In genomic region chr13:60748556-60748955, GRCm38 (mm10) we compare ENCODE assay signal across 14 mouse cellular contexts. TPM values are rescaled to one million over a fixed set of nuclear protein-coding genes. Genes with fewer than 3 reads are reported as not detected.
DNase-seq lines count a peak whose midpoint lies in the region; ATAC-seq and TF ChIP-seq lines count a peak whose summit lies in the region.
"Had no signal": no experiment of that assay in that cellular context is flagged by ENCODE, and none has a peak within 500 bp of the region (broad histone marks: within the 10 kb centered on the region; RNA-seq: fewer than 3 reads in every experiment).

No protein-coding gene starts in this region.

- peak; percentile 33 for DNase-seq in forebrain, embryonic 14.5 days (ENCODE audit: low spot score)
- no peak for DNase-seq in forebrain, embryonic 10.5 days (ENCODE audit: extremely low spot score, low spot score)
- peak; percentile 20 for DNase-seq in liver, adult 2 months (ENCODE audit: extremely low read depth, low read depth, low spot score)
- no peak for DNase-seq in liver, embryonic 11.5 days (ENCODE audit: low spot score)
- DNase-seq in MEL (ENCODE audit: low read depth, low spot score), result peak; percentile 58
- DNase-seq in induced T-regulatory cell, adult 2 months (ENCODE audit: low read depth), result peak; percentile 48
- no peak for DNase-seq in ovary, adult 18-20 months (ENCODE audit: low spot score)
- DNase-seq: cerebellum, adult 9-10 months; layer of hippocampus, postnatal 36 days; lung, postnatal 14 days had no signal

- H3K9ac ChIP-seq in forebrain, embryonic 14.5 days (ENCODE audit: low read length), result no peak overlapping the region
- H3K9ac ChIP-seq in liver, adult 2 months (ENCODE audit: low read depth, low read length), result no peak overlapping the region
- no peak overlapping the region for H3K9ac ChIP-seq in liver, embryonic 11.5 days (ENCODE audit: low read depth, low read length)
- no peak overlapping the region for H3K9ac ChIP-seq in MEL (ENCODE audit: control insufficient read depth, low read depth, low read length, poor library complexity, severe bottlenecking)
- no peak overlapping the region for H3K9ac ChIP-seq in kidney, embryonic 15.5 days
- H3K9ac ChIP-seq: hindbrain, embryonic 15.5 days had no signal

- TF ChIP-seq EP300 in MEL (IDR thresholded peaks at IDR 0.05; ENCODE audit: low read depth in 1 of 2, low read length in 2 of 2), result no peak

- WGBS in forebrain, embryonic 14.5 days, result 89% methylated on average over 2 of the region's 2 CpGs
- WGBS in forebrain, embryonic 10.5 days, result 92% methylated on average over 2 of the region's 2 CpGs
- 98% methylated on average over 2 of the region's 2 CpGs for WGBS in liver, adult 2 months
- 83% methylated on average over 2 of the region's 2 CpGs for WGBS in liver, embryonic 11.5 days
- WGBS in kidney, embryonic 15.5 days, result 85% methylated on average over 2 of the region's 2 CpGs

- H3K79me2 ChIP-seq in liver, adult 2 months (ENCODE audit: control insufficient read depth, insufficient read depth, low read length), result no peaks in the 10 kb centered on the region
- H3K79me2 ChIP-seq in MEL (ENCODE audit: control insufficient read depth, insufficient read depth, low read length, poor library complexity), result no peaks in the 10 kb centered on the region

- no peak overlapping the region for H3K27ac ChIP-seq in forebrain, embryonic 14.5 days (ENCODE audit: low read depth, low read length)
- no peak overlapping the region for H3K27ac ChIP-seq in forebrain, embryonic 10.5 days
- H3K27ac ChIP-seq in liver, adult 2 months (replicated peaks; ENCODE audit: insufficient read depth, low read depth, low read length), result no peak overlapping the region
- no peak overlapping the region for H3K27ac ChIP-seq in liver, embryonic 11.5 days (ENCODE audit: low read depth, low read length)
- no peak overlapping the region for H3K27ac ChIP-seq in MEL (ENCODE audit: control insufficient read depth, low read depth, low read length)
- H3K27ac ChIP-seq in kidney, embryonic 15.5 days, result no peak overlapping the region
- H3K27ac ChIP-seq: hindbrain, embryonic 15.5 days had no signal

- peaks cover 1% of the 10 kb centered on the region for H3K4me1 ChIP-seq in forebrain, embryonic 14.5 days (ENCODE audit: control insufficient read depth, insufficient read depth, low read length)
- H3K4me1 ChIP-seq in forebrain, embryonic 10.5 days, result peaks cover 4% of the 10 kb centered on the region; the same call in 1 of the 2 replicates
- H3K4me1 ChIP-seq in liver, adult 2 months (ENCODE audit: control insufficient read depth, insufficient read depth, low read length), result no peaks in the 10 kb centered on the region
- H3K4me1 ChIP-seq in liver, embryonic 11.5 days (replicated peaks; ENCODE audit: control insufficient read depth, insufficient read depth, low read length), result peaks cover 27% of the 10 kb centered on the region
- peaks cover 6 to 20% of the 10 kb centered on the region in 2 experiments for H3K4me1 ChIP-seq in MEL (ENCODE audit: control insufficient read depth in 1 of 2, insufficient read depth in 2 of 2, low read length in 2 of 2)
- peaks cover 2% of the 10 kb centered on the region; the same call in 1 of the 2 replicates for H3K4me1 ChIP-seq in kidney, embryonic 15.5 days

- H3K4me3 ChIP-seq in forebrain, embryonic 14.5 days (ENCODE audit: low read depth, low read length), result no peak overlapping the region
- no peak overlapping the region for H3K4me3 ChIP-seq in forebrain, embryonic 10.5 days
- no peak overlapping the region for H3K4me3 ChIP-seq in liver, adult 2 months (ENCODE audit: insufficient read depth, low read depth, low read length)
- no peak overlapping the region for H3K4me3 ChIP-seq in liver, embryonic 11.5 days (ENCODE audit: low read depth, low read length)
- no peak overlapping the region for H3K4me3 ChIP-seq in MEL (ENCODE audit: control insufficient read depth in 1 of 2, insufficient read depth in 1 of 2, low read depth in 2 of 2, low read length in 2 of 2)
- H3K4me3 ChIP-seq in kidney, embryonic 15.5 days (replicated peaks), result no peak overlapping the region
- H3K4me3 ChIP-seq: hindbrain, embryonic 15.5 days had no signal

- no peaks in the 10 kb centered on the region for H3K9me3 ChIP-seq in forebrain, embryonic 14.5 days (replicated peaks; ENCODE audit: control insufficient read depth, low read length)
- H3K9me3 ChIP-seq in forebrain, embryonic 10.5 days, result peaks cover 6% of the 10 kb centered on the region; the same call in 1 of the 2 replicates
- no peaks in the 10 kb centered on the region for H3K9me3 ChIP-seq in liver, embryonic 11.5 days (ENCODE audit: control insufficient read depth, low read length)
- no peaks in the 10 kb centered on the region for H3K9me3 ChIP-seq in MEL (replicated peaks; ENCODE audit: insufficient read depth, low read length)
- H3K9me3 ChIP-seq in kidney, embryonic 15.5 days (replicated peaks), result no peaks in the 10 kb centered on the region
- H3K9me3 ChIP-seq: hindbrain, embryonic 15.5 days had no signal

- no peaks in the 10 kb centered on the region for H3K27me3 ChIP-seq in forebrain, embryonic 14.5 days (replicated peaks; ENCODE audit: control insufficient read depth, insufficient read depth, low read length)
- H3K27me3 ChIP-seq in forebrain, embryonic 10.5 days (ENCODE audit: poor library complexity, severe bottlenecking), result no peaks in the 10 kb centered on the region
- H3K27me3 ChIP-seq in liver, adult 2 months (ENCODE audit: control insufficient read depth, insufficient read depth, low read length), result no peaks in the 10 kb centered on the region
- H3K27me3 ChIP-seq in liver, embryonic 11.5 days (replicated peaks; ENCODE audit: control insufficient read depth, insufficient read depth, low read length), result no peaks in the 10 kb centered on the region
- no peaks in the 10 kb centered on the region for H3K27me3 ChIP-seq in MEL (ENCODE audit: control insufficient read depth in 1 of 2, insufficient read depth in 2 of 2, low read length in 2 of 2)
- H3K27me3 ChIP-seq in kidney, embryonic 15.5 days, result no peaks in the 10 kb centered on the region
- H3K27me3 ChIP-seq: hindbrain, embryonic 15.5 days had no signal

- peak; percentile 36; the same call in 1 of the 2 replicates for TF ChIP-seq CTCF in liver, adult 2 months (IDR thresholded peaks at IDR 0.05; ENCODE audit: low read depth, low read length)
- TF ChIP-seq CTCF in MEL (IDR thresholded peaks at IDR 0.05 in 2 of 3, conservative IDR thresholded peaks at IDR 0.05 in 1 of 3; ENCODE audit: control insufficient read depth in 1 of 3, insufficient read depth in 1 of 3, low read depth in 2 of 3, low read length in 3 of 3, poor library complexity in 1 of 3, severe bottlenecking in 1 of 3), result peak; percentile 29 to 80 (median 75); a peak in 5 of 6 replicates

- H3K36me3 ChIP-seq in forebrain, embryonic 14.5 days (ENCODE audit: control insufficient read depth, insufficient read depth, low read length), result peaks cover 72% of the 10 kb centered on the region
- peaks cover 57% of the 10 kb centered on the region for H3K36me3 ChIP-seq in forebrain, embryonic 10.5 days (replicated peaks)
- peaks cover 47% of the 10 kb centered on the region for H3K36me3 ChIP-seq in liver, adult 2 months (ENCODE audit: control insufficient read depth, insufficient read depth, low read length)
- peaks cover 12% of the 10 kb centered on the region; the same call in 1 of the 2 replicates for H3K36me3 ChIP-seq in liver, embryonic 11.5 days (ENCODE audit: control insufficient read depth, insufficient read depth, low read length)
- peaks cover 0 to 17% of the 10 kb centered on the region in 2 experiments; a peak in 2 of 4 replicates for H3K36me3 ChIP-seq in MEL (ENCODE audit: control insufficient read depth in 1 of 2, insufficient read depth in 2 of 2, low read length in 2 of 2)
- peaks cover 54% of the 10 kb centered on the region for H3K36me3 ChIP-seq in kidney, embryonic 15.5 days

- no peak for TF ChIP-seq POLR2A in liver, adult 2 months (IDR thresholded peaks at IDR 0.05; ENCODE audit: extremely low read depth, insufficient read depth, low read length)
- no peak for TF ChIP-seq POLR2A in MEL (IDR thresholded peaks at IDR 0.05; ENCODE audit: control insufficient read depth in 1 of 2, insufficient read depth in 1 of 2, low read depth in 1 of 2, low read length in 2 of 2, poor library complexity in 1 of 2)

- peak; percentile 60 for TF ChIP-seq RAD21 in MEL (IDR thresholded peaks at IDR 0.05; ENCODE audit: low read depth, low read length)

- H3K4me2 ChIP-seq in forebrain, embryonic 14.5 days (ENCODE audit: low read length), result no peak overlapping the region
- no peak overlapping the region for H3K4me2 ChIP-seq in liver, embryonic 11.5 days
- H3K4me2 ChIP-seq in kidney, embryonic 15.5 days, result no peak overlapping the region
- H3K4me2 ChIP-seq: hindbrain, embryonic 15.5 days had no signal

- ATAC-seq in forebrain, embryonic 14.5 days, result no peak
- no peak for ATAC-seq in liver, embryonic 11.5 days (replicated peaks; ENCODE audit: low FRiP score)
- no peak for ATAC-seq in kidney, embryonic 15.5 days (replicated peaks; ENCODE audit: low FRiP score)

TF ChIP-seq in MEL, 35 proteins besides CTCF, POLR2A, EP300 and RAD21 (continues in another document):
- TF ChIP-seq POLR2AphosphoS2 (IDR thresholded peaks at IDR 0.05; ENCODE audit: low read length) (no peak), SIN3A (IDR thresholded peaks at IDR 0.05; ENCODE audit: low read length) (no peak), MAX (IDR thresholded peaks at IDR 0.05; ENCODE audit: low read length) (no peak), NRF1 (IDR thresholded peaks at IDR 0.05; ENCODE audit: insufficient read depth, low read depth, low read length, poor library complexity, severe bottlenecking) (no peak)

RNA-seq across cellular contexts. Expression of gene BC051665, which starts 37.6 kb away (rescaled TPM):
- polyA plus RNA-seq in forebrain, embryonic 14.5 days (2014; fragmentation: Nextera tagmentation; extraction: Ambion mirVana), result not detected in 2 replicates
- polyA plus RNA-seq in forebrain, embryonic 10.5 days (2016; fragmentation: Nextera tagmentation; extraction: Ambion mirVana), result not detected in 2 replicates
- total RNA-seq in liver, adult 2 months (2014; rRNA removed), result not detected in 2 replicates
- not detected in 2 replicates for polyA plus RNA-seq in liver, adult 2 months (2012; rRNA removed)
- polyA plus RNA-seq in liver, embryonic 11.5 days (2014; fragmentation: Nextera tagmentation; extraction: Ambion mirVana), result not detected in 2 replicates
- not detected in 2 replicates for total RNA-seq in MEL (2012; rRNA removed)
- not detected for polyA plus RNA-seq in MEL (2012; ENCODE audit: insufficient read depth in 1 of 2, insufficient read length in 2 of 2, low read depth in 1 of 2, low replicate concordance in 2 of 2, missing spikeins in 1 of 2)
- not detected in 2 replicates for polyA plus RNA-seq in kidney, embryonic 15.5 days (2015; fragmentation: Nextera tagmentation; extraction: Ambion mirVana)
- total RNA-seq: layer of hippocampus, postnatal 36 days had no signal
- polyA plus RNA-seq: C2C12; hindbrain, embryonic 15.5 days; neural tube, embryonic 14.5 days had no signal

RNA-seq across cellular contexts. Expression of gene Ctsll3, which starts 54.1 kb away (rescaled TPM):
- polyA plus RNA-seq in forebrain, embryonic 14.5 days (2014; fragmentation: Nextera tagmentation; extraction: Ambion mirVana), result not detected in 2 replicates
- polyA plus RNA-seq in forebrain, embryonic 10.5 days (2016; fragmentation: Nextera tagmentation; extraction: Ambion mirVana), result not detected in 2 replicates
- not detected in 2 replicates for total RNA-seq in liver, adult 2 months (2014; rRNA removed)
- polyA plus RNA-seq in liver, adult 2 months (2012; rRNA removed), result not detected in 2 replicates
- not detected in 2 replicates for polyA plus RNA-seq in liver, embryonic 11.5 days (2014; fragmentation: Nextera tagmentation; extraction: Ambion mirVana)
- total RNA-seq in MEL (2012; rRNA removed), result not detected in 2 replicates
- polyA plus RNA-seq in MEL (2012; ENCODE audit: insufficient read depth in 1 of 2, insufficient read length in 2 of 2, low read depth in 1 of 2, low replicate concordance in 2 of 2, missing spikeins in 1 of 2), result not detected
- not detected in 2 replicates for polyA plus RNA-seq in kidney, embryonic 15.5 days (2015; fragmentation: Nextera tagmentation; extraction: Ambion mirVana)
- total RNA-seq: layer of hippocampus, postnatal 36 days had no signal
- polyA plus RNA-seq: C2C12; hindbrain, embryonic 15.5 days; neural tube, embryonic 14.5 days had no signal

Comparison
In these comparisons a context has a peak if more than half of its experiments do, and no peak if none do; other contexts are left out.
1. DNase-seq: peak in forebrain, embryonic 14.5 days (single experiment), liver, adult 2 months (single experiment), MEL (single experiment) and induced T-regulatory cell, adult 2 months (single experiment); none in forebrain, embryonic 10.5 days (single experiment), liver, embryonic 11.5 days (single experiment) and ovary, adult 18-20 months (single experiment).